Mouse (Mus musculus): ENCODE measurements around the gene C8b.

DNA sequence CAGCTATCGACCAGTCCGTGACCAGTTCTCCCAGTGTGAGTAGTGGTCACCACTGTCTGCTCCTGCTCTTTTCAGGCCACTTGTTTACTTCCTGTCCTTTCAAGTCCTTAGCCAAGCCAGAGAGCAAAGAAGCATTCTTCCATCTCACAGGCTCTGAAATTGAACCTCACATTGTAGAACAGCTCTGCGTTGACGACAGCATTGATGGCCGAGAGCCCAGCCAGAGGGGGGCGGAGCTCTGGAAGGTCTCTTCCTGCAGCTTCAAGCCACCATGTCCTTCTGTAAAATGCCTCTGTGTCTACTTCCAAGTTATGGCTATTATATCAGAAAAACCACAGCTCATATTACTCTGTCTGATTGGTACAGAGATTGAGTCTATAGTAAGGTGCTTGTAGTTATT lies 19.6 kb upstream of the C8b start:
- TF ChIP-seq POLR2A (IDR thresholded peaks at IDR 0.05; ENCODE audit: borderline replicate concordance, low read depth, low read length) (no peak), CTCF (IDR thresholded peaks at IDR 0.05; ENCODE audit: low read depth, low read length) (no peak)

Data from bone marrow macrophage, adult 2 months (primary cell).